Mouse (Mus musculus): ENCODE results near the gene Zfp618. TPM values are rescaled to one million over a fixed set of nuclear protein-coding genes. Genes with fewer than 3 reads are reported as not detected.

The Zfp618 gene
- total RNA-seq, 2 experiments from 2014 or later = 4.6 to 7.0 TPM

DNA sequence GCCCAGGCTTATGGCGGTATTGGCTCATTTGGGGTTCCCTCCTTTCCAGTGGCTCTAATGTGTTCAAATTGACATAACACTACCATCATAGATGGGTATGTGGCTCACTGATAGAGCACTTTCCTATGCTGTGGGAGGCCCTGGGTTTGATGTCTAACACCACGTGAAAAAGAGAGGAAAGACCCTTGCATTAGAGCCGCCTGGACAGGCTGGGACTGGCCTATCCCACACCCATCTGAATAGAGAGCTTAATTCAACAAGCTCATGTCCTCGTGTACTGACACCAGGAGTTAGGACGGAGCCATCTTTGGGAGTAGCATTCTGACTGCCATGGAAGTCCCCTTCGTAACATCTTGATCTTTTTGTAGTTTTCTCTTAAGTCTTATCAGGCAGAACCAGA lies 32.2 kb downstream of the Zfp618 start:
- DNase-seq (ENCODE audit: low spot score in 2 of 2) = no peak
- intact Hi-C loops (cut with DNase I) = no loop called here

- no peak for DNase-seq (ENCODE audit: low spot score in 2 of 2)
- intact Hi-C loops (cut with DNase I) = no loop called here
Observed at GRCm38 (mm10) chr4:62998431-62998835, 33.1 kb downstream of the Zfp618 start.

- intact Hi-C loops (cut with DNase I) = no loop called here
- no peak for DNase-seq (ENCODE audit: low spot score in 2 of 2)
Observed at GRCm38 (mm10) chr4:62998908-62999307, 33.5 kb downstream of the Zfp618 start.

DNA sequence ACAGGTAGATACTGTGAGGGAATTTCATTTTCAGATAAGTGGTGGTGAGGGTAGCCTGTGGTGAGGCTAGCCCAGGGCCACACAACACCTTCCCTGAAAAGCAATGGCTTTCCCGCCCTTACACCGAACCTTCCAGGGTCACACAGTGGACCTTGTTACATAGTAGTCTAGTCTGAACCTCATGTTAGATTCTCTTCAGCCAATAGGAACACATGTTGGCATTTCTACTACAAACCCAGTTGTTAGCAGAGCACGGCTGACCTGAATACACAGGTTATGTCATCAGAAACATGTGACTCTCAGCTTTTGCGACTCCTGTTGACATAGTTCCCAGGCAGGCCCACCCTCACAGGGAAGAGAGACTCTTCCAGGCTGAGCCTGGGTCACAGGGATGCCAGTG lies 33.9 kb downstream of the Zfp618 start:
- intact Hi-C loops (cut with DNase I) = no loop called here
- DNase-seq (ENCODE audit: low spot score in 2 of 2) = no peak

GRCm38 (mm10) chr4:62999916-63000315 lies 34.5 kb downstream of the Zfp618 start:
- intact Hi-C loops (cut with DNase I) = no loop called here
- DNase-seq (ENCODE audit: low spot score in 2 of 2) = no peak

DNA sequence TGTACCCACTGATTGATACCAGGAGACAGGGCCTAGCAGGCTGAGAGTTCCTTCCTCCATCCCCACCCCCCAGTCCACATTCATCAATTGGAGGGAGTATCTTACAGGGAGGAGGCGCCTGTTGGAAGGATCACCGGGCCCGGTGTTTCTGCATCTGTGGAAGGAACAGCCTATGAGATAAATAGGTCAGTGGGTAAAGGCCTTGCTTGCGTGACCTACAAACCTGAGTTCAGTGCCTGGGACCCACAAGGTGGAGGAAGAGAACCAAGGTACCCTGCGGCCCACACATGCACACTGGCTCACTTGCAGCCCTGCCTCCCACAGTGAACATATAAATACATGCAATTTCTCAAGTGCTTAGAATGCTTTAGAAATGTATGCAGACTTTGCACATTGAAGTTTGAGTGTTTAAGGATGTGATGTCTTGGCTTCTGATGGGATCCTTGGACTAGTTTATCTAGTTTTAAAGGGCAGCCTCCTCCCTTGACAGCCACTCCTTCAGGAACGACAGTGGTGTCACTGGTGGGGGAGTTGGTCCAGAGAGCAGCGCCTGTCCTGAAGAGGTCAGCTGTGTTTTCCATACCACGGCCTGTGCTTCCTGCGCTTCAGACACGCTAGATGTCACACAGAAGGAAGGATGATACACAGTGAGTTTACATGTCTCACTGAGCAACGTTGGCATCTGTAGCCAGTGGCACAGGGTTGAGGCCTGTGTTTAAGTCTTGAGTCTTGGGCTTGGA lies 35.1 kb downstream of the Zfp618 start:
- no peak for DNase-seq (ENCODE audit: low spot score in 2 of 2)
- intact Hi-C loops (cut with DNase I) = no loop called here

- intact Hi-C loops (cut with DNase I) = no loop called here
- no peak for DNase-seq (ENCODE audit: low spot score in 2 of 2)
Observed at GRCm38 (mm10) chr4:63002386-63002785, 37.0 kb downstream of the Zfp618 start.

- intact Hi-C loops (cut with DNase I) = no loop called here
- DNase-seq (ENCODE audit: low spot score in 2 of 2) = no peak
Observed at GRCm38 (mm10) chr4:63004519-63004918, 39.1 kb downstream of the Zfp618 start.

- no peak for DNase-seq (ENCODE audit: low spot score in 2 of 2)
- intact Hi-C loops (cut with DNase I) = no loop called here
Observed at GRCm38 (mm10) chr4:63005446-63006185, 40.2 kb downstream of the Zfp618 start.

DNA sequence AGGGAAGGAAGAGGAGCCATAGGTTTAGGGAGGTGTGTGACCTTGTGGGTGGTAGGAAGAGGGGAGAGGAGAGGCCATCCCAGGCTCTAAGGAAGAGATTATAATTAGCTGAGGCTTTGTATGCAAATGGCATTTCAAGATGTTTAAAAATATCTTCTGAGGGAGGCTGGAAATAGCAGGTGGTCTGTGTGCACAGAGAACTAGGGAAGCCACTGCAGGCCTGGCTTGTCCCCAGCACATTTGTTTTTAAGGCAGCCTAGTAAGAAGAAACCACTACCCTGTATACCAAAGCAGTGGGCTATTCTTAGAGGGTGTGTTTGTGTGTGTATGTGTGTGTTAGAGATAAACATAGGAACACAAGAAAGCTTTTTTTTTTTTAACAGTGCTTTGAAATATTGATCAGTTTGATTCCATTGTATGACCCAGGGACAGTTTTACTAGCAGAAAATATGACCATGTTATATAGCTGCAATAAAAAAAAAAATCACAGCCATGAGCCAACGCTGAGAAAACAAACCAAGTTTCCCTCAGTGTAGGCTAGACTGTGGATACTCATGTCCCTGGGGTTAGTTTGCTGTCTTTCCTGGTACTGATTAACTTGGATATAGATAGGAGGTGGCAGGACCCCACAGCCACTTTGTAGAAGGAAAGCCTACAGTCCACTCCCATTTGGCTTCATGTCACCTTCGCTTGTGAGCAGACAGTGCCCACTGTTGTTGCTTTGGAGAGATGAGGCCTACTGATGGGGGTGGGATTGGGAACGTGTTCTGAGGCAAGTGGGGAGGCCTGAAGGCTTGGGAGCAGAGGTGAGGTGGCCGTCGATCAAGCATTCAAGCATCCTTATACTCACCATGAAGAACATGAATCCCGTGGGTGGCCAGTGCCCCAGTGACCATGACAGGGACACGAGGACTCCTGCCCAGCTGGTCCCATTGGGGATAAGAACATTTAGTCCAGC lies 41.1 kb downstream of the Zfp618 start:
- intact Hi-C loops (cut with DNase I) = no loop called here
- DNase-seq (ENCODE audit: low spot score in 2 of 2) = no peak

DNA sequence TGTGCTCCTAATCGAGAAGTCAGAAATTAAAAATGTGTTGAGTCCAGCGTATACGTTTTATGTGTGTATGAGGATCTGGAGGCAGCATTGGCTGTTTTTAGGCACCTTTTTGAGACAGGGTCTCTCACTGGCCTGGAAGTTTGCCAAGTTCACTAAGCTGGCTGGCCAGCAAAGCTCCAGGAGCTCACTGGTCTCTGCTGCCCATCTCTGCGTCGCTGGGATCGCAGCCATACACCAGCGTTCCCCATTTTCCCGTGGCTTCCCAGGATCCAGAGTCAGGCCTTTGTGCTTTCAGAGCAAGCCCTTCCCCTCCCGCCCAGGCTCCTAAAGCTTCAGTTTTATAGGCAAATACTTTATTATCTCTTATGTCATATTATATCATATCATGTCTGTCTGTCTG lies 42.8 kb downstream of the Zfp618 start:
- intact Hi-C loops (cut with DNase I) = no loop called here
- no peak for DNase-seq (ENCODE audit: low spot score in 2 of 2)

GRCm38 (mm10) chr4:63008822-63009221 lies 43.4 kb downstream of the Zfp618 start:
- intact Hi-C loops (cut with DNase I) = no loop called here
- DNase-seq (ENCODE audit: low spot score in 2 of 2) = no peak

DNA sequence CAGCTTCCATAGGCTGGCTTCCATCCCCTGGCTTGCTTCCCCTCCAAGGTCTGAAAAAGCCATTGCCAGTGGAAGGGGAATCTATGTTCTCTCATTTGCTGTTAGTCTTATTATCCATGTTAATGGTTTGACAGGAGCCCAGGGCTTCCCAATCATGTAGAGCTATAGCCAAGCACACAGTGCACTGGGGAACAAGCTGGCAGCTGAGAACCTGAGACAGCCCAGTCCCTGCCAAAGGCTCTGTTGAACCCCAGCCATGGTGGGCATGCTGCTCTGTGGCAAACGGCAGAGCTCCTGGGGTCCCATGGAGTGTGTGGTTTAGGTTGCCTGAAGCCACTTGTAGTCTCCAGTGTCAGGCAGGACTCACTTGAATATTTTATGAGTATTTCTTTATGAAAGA lies 44.4 kb downstream of the Zfp618 start:
- no peak for DNase-seq (ENCODE audit: low spot score in 2 of 2)
- intact Hi-C loops (cut with DNase I) = no loop called here

DNA sequence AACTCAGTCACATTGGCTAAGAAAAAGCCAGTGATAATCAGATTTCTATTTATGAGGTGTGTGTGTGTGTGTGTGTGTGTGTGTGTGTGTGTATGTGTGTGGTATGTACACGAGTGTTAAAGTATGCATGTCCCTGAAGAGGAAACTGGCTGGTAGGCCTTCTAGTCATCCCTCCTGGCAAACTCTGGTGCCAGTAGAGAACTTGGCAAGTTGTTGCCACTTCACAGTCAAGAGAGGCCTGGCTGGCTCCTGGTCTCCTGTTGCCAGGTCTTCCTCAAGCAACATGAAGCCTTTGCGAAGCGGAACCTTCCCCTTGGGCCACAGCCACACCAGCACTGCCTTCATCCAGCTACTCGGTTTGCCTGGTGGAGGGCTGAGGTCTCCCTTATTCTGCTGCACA lies 44.9 kb downstream of the Zfp618 start:
- intact Hi-C loops (cut with DNase I) = no loop called here
- no peak for DNase-seq (ENCODE audit: low spot score in 2 of 2)

GRCm38 (mm10) chr4:63018616-63019015 lies 53.2 kb downstream of the Zfp618 start:
- intact Hi-C loops (cut with DNase I) = no loop called here
- no peak for DNase-seq (ENCODE audit: low spot score in 2 of 2)

DNA sequence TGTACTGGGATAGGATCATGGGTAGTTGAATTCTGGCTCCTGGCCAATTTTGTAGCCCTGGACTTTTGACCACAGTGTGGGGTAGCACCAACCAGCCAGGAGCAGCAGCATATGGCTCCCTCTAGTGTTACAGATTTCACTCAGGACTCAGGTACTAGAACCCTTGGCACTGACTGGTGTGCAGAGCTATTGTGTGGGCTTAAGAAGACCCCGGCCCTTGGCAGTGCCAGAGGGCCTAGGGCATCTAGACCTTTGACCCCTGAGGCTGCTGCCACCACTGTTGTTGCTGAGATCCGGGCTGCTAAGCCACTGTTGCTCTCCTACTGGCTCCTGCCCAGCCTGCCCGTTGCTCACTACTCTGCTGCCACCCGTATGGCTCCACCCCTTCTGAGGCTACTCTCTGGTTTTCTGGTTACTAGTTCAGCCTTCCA lies 54.1 kb downstream of the Zfp618 start:
- intact Hi-C loops (cut with DNase I) = no loop called here
- no peak for DNase-seq (ENCODE audit: low spot score in 2 of 2)

- intact Hi-C loops (cut with DNase I) = no loop called here
- DNase-seq (ENCODE audit: low spot score in 2 of 2) = no peak
Observed at GRCm38 (mm10) chr4:63021034-63021700, 55.8 kb downstream of the Zfp618 start.

DNA sequence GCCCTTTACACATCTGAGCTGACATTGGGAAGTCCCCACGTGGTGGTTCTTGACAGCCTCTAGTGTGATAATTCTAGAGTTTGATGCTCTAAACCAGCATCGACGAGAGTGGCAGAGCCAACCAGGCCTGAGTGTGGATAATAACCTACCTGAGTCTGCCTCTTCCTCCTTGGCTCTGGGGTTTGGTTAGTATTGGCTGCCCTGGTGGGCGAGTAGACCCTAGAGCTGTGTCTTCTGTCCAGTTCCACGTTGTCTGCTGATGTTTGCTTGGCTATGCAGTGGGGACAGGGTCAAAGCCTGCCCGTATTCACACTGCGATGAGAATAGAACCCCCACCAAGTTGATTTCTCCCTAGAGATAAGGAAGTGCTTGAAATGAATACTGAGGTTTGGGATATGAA lies 58.1 kb downstream of the Zfp618 start:
- no peak for DNase-seq (ENCODE audit: low spot score in 2 of 2)
- intact Hi-C loops (cut with DNase I) = no loop called here

DNA sequence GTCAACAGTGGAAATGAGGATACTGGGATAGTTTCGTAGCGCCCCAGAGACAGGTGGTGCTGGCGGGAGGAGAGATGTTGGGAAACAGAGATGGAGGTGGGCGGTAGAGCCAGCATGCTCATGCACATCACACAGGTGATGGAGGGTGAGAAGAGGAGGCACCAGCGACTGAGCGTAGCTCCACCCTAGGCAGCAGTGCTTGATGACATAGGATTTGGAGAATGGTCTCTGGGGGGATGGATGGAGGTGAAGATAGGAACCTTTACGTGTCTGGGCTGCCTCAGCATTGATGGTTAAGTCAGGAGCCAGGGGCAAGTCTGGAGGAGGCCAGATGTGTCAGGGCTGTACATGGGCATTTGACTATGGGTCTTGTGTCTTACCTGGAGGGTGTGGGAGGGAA lies 58.7 kb downstream of the Zfp618 start:
- DNase-seq (ENCODE audit: low spot score in 2 of 2) = no peak
- intact Hi-C loops (cut with DNase I) = no loop called here
